Mouse (Mus musculus): ENCODE measurements around the gene Gsdma3. TPM values are rescaled to one million over a fixed set of nuclear protein-coding genes. Genes with fewer than 3 reads are reported as not detected.

Gsdma3 gene
- polyA plus RNA-seq (2015; fragmentation: Nextera tagmentation; extraction: Ambion mirVana) = not detected in 2 replicates

DNA sequence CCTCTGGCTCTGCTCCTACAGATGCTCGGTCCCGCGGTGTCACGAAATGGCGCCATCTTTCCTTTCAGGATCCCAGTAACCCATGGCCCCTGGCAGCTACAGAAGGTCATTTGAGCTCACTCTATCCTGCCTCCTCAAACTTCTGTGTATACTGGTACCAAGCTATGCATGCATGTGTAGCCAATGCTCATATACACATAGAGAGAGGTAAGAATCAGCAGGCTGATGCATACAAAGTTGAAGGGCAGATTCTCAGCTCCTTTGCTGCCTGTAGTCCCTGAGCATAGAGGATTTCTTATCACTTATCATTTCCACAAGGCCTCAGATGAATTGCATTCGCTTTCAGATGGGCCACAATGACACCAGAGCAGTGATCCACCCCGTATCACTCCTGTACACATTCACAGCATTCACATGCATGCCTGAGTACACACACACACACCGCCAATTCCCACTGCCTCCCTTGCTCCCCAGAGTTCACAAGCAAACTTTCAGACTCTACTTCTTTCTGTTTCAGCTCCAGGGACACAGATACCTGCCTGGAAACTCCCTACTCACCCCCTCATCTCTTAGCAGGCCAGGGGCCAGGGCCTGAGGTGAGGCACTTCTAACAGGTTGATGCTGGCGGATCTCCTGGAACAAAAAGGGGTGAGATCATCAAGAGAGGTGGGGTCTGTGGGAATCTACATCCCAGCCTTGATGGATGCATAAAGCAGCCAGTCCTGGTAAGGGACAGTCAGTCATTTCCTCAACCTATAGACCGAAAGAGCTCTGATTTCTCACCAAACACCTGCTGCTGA, at the start of gene Gsdma3, which contains the start of gene Gm12355:
TSS of gene Gsdma3 (plus strand) at position 750 of the 800 bp plus-strand sequence.
TSS of gene Gm12355 (minus strand) at position 51 of the 800 bp plus-strand sequence.
- no peak for ATAC-seq
- no peak within 1 kb of the TSS for H3K9ac ChIP-seq (ENCODE audit: low read depth, low read length)
- no peaks in the 10 kb centered on the region for H3K36me3 ChIP-seq (ENCODE audit: control insufficient read depth, insufficient read depth, low read length)
- WGBS = 92% methylated on average over 10 of the region's 10 CpGs
- no peak within 1 kb of the TSS for H3K4me3 ChIP-seq (ENCODE audit: low read depth, low read length)
- no peaks in the 10 kb centered on the region for H3K4me1 ChIP-seq (ENCODE audit: control insufficient read depth, insufficient read depth, low read length)
- no peaks in the 10 kb centered on the region for H3K9me3 ChIP-seq (replicated peaks; ENCODE audit: control insufficient read depth, low read length, poor library complexity, severe bottlenecking)
- 0 out of 2 replicates have a peak, but pooled peaks cover under 1% of the 10 kb centered on the region for H3K27me3 ChIP-seq (ENCODE audit: control insufficient read depth, insufficient read depth, low read depth, low read length)
- no peak within 1 kb of the TSS for H3K4me2 ChIP-seq (ENCODE audit: low read length)
- H3K27ac ChIP-seq (ENCODE audit: low read length) = no peak within 1 kb of the TSS

DNA sequence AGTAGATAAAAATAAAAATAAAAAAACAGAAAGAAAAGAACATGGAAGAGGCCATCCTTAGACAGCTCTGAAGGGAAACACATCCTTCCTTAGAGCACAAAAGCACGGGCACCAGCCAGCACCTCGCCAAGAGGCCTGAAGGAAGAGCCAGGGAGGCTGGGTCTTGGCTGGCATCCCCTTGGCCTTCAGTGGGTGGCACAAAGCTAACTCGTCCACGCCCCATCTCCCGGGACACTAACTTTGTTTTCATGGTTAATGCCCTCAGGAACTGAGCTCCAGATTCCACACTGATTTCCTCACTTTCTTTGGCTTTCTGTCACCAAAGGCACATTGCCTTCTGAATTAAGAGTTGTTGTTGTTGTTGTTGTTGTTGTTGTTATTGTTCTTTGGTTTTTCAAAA, 48.4 kb upstream of the Gsdma3 start:
- Histone ChIP-seq H3K27ac (ENCODE audit: low read length) (no peak overlapping the region), H3K4me1 (ENCODE audit: control insufficient read depth, insufficient read depth, low read length) (no peaks in the 10 kb centered on the region), H3K27me3 (ENCODE audit: control insufficient read depth, insufficient read depth, low read depth, low read length) (no peaks in the 10 kb centered on the region), H3K4me3 (ENCODE audit: low read depth, low read length) (no peak overlapping the region), H3K9me3 (replicated peaks; ENCODE audit: control insufficient read depth, low read length, poor library complexity, severe bottlenecking) (no peaks in the 10 kb centered on the region), H3K9ac (ENCODE audit: low read depth, low read length) (no peak overlapping the region), H3K4me2 (ENCODE audit: low read length) (no peak overlapping the region), H3K36me3 (ENCODE audit: control insufficient read depth, insufficient read depth, low read length) (peaks cover 9% of the 10 kb centered on the region)
- 89% methylated on average over 5 of the region's 5 CpGs for WGBS
- no peak for ATAC-seq

DNA sequence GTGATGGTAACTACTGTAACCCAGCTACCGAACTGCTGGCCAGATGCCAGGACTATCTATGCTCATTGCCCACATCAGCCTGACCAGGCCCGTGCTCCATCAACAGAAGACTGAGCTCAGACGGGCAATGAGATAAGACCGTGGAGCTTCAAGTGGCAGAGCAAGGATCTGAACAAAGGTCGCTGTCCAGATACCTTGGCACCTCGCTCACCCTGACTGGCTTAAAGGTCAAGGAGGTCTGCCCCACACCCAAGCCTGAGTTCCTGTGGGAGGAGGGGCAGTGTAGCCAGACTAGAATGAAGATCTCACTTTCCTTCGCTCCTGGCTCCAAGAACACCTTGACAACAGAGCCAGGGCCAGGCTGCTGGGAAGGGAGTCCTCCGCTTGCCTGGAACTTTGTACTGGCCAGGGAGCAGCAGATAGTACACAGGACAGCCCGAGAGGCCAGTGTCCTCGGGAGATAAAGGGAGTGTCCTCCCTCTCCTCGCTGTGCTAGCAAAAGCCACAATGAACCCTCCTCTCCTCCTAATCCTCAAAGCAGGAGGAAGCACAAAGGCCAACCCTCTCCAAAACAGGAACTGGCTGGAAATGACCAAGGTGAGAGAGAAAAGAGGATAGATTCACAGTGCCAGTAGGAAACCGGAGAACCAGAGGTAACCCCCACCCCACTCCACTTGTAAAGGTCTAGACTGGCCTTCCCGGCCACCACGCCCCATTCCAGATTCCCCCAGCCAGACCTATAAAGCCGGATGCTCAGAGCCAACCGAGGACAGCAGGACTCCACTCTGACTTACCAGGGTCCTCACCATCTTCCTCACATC, 45.6 kb upstream of the Gsdma3 start:
- 66% methylated on average over 16 of the region's 16 CpGs for WGBS
- H3K27me3 ChIP-seq (ENCODE audit: control insufficient read depth, insufficient read depth, low read depth, low read length) = no peaks in the 10 kb centered on the region
- H3K27ac ChIP-seq (ENCODE audit: low read length) = no peak overlapping the region
- H3K9me3 ChIP-seq (replicated peaks; ENCODE audit: control insufficient read depth, low read length, poor library complexity, severe bottlenecking) = no peaks in the 10 kb centered on the region
- no peak overlapping the region for H3K9ac ChIP-seq (ENCODE audit: low read depth, low read length)
- peaks cover 7% of the 10 kb centered on the region for H3K4me1 ChIP-seq (ENCODE audit: control insufficient read depth, insufficient read depth, low read length)
- H3K4me2 ChIP-seq (ENCODE audit: low read length) = no peak overlapping the region
- ATAC-seq = no peak
- H3K4me3 ChIP-seq (ENCODE audit: low read depth, low read length) = no peak overlapping the region
- H3K36me3 ChIP-seq (ENCODE audit: control insufficient read depth, insufficient read depth, low read length) = peaks cover 10% of the 10 kb centered on the region

DNA sequence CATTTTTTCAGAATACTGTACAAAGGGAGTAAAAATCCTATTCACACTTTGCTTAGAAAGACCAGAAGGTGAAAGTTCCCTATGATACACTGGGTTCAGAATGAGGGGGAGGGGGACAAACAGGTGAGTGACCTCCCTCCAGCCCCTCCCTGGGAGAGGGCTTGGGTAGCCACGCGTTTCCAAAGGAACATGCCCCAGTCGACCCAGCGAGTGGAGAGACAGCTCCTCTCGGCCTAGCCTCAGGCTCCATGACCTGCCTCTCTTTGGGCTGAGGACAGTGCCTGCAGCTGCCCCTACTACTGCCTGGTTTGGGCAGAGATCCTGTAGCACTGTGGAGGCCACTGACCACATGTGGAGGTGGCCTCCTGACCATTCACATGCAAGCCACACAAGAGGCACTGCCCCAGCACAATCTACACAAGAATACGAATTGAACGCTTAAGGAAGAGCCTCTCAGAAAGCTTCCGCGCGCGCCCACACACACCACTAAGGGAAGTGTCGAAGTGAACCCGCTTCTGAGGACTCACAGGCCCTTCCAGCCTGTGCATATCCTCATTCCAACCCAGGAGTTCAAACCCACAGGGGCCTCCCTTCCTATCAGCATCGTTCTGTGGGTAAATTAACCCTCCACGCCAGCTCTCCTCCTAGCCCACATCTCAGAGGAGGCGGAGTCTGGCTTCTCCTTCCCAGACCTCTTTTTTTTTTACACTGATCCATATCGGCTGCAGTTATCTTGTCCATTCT, 44.7 kb upstream of the Gsdma3 start:
- Histone ChIP-seq H3K9me3 (replicated peaks; ENCODE audit: control insufficient read depth, low read length, poor library complexity, severe bottlenecking) (no peaks in the 10 kb centered on the region), H3K36me3 (ENCODE audit: control insufficient read depth, insufficient read depth, low read length) (peaks cover 10% of the 10 kb centered on the region), H3K4me2 (ENCODE audit: low read length) (no peak overlapping the region), H3K9ac (ENCODE audit: low read depth, low read length) (no peak overlapping the region), H3K4me1 (ENCODE audit: control insufficient read depth, insufficient read depth, low read length) (peaks cover 17% of the 10 kb centered on the region), H3K27me3 (ENCODE audit: control insufficient read depth, insufficient read depth, low read depth, low read length) (no peaks in the 10 kb centered on the region), H3K4me3 (ENCODE audit: low read depth, low read length) (no peak overlapping the region), H3K27ac (ENCODE audit: low read length) (no peak overlapping the region)
- 66% methylated on average over 17 of the region's 17 CpGs for WGBS
- ATAC-seq = no peak

DNA sequence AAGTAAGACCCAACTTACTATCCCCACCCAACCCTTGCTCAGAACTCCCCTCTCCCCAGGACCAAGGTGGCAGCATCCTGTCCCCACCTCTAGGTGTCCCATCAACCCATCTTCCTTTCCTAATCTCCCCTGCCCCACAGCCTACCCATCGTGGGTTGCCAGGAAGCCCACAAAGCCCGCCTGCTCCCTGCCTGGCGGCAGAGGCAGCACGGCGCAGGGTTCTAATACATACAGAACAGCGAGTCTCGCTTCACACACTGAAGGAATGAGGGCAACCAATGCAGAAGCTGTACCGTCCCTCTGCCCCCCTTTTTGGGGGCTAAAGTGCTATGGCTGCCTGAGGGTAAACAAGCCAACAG, 44.2 kb upstream of the Gsdma3 start:
- Histone ChIP-seq H3K4me3 (ENCODE audit: low read depth, low read length) (no peak overlapping the region), H3K9ac (ENCODE audit: low read depth, low read length) (no peak overlapping the region), H3K27me3 (ENCODE audit: control insufficient read depth, insufficient read depth, low read depth, low read length) (no peaks in the 10 kb centered on the region), H3K4me2 (ENCODE audit: low read length) (no peak overlapping the region), H3K27ac (ENCODE audit: low read length) (no peak overlapping the region), H3K4me1 (ENCODE audit: control insufficient read depth, insufficient read depth, low read length) (peaks cover 17% of the 10 kb centered on the region), H3K9me3 (replicated peaks; ENCODE audit: control insufficient read depth, low read length, poor library complexity, severe bottlenecking) (no peaks in the 10 kb centered on the region), H3K36me3 (ENCODE audit: control insufficient read depth, insufficient read depth, low read length) (peaks cover 10% of the 10 kb centered on the region)
- 85% methylated on average over 8 of the region's 8 CpGs for WGBS
- ATAC-seq = no peak

DNA sequence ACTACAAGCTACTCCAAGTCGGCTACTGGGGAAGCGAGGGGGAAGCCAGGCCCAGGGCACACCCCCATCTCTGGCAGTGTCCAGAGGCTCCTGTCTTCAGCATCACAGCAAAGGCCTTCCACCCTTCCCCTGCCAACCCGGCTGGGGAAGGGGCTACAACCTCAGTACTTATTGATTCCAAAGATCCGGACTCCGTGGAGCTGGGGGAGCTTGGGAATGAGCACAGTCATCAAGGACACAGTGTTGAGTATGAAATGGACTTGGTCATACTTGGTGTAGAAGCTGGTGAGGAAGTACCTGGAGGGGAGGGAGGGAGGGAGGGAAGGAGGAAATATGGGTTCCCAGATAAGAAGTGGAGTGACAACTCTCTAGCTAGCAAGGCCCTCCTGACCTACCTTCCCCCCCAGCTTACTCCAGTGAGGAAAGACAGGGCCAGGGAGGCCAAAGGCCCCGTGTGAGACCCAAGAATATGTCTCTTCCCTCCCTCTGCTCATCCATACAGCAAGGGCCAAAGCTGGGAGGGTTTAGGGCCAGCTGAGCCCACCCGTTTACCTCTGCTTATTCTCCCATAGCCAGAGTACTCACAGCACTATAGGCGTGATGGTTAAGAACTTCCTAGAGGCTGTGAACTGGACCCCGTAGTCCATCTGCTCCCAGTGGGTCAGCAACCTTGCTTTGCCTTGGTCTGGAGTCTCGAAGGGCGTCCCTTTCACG, 43.5 kb upstream of the Gsdma3 start:
- Histone ChIP-seq H3K9ac (ENCODE audit: low read depth, low read length) (no peak overlapping the region), H3K4me3 (ENCODE audit: low read depth, low read length) (no peak overlapping the region), H3K36me3 (ENCODE audit: control insufficient read depth, insufficient read depth, low read length) (peaks cover 10% of the 10 kb centered on the region), H3K4me2 (ENCODE audit: low read length) (no peak overlapping the region), H3K4me1 (ENCODE audit: control insufficient read depth, insufficient read depth, low read length) (peaks cover 20% of the 10 kb centered on the region), H3K27ac (ENCODE audit: low read length) (no peak overlapping the region), H3K27me3 (ENCODE audit: control insufficient read depth, insufficient read depth, low read depth, low read length) (no peaks in the 10 kb centered on the region), H3K9me3 (replicated peaks; ENCODE audit: control insufficient read depth, low read length, poor library complexity, severe bottlenecking) (no peaks in the 10 kb centered on the region)
- ATAC-seq = no peak
- 91% methylated on average over 12 of the region's 12 CpGs for WGBS

DNA sequence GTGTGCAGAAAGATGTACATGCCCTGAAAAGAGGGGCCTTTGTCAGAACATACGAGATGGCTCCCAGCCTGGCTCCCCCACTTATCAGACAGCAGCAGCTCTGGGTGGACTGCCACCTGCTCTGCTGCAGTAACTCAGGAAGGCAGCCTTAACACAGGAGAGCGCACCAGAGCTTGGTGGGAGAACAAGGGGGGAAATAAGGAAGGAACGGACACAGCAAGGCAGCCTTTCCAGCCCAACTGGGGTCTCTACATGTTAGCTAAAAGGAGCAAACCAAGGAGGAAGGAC, 43.0 kb upstream of the Gsdma3 start:
- no peaks in the 10 kb centered on the region for H3K27me3 ChIP-seq (ENCODE audit: control insufficient read depth, insufficient read depth, low read depth, low read length)
- peaks cover 10% of the 10 kb centered on the region for H3K36me3 ChIP-seq (ENCODE audit: control insufficient read depth, insufficient read depth, low read length)
- ATAC-seq = no peak
- no peak overlapping the region for H3K27ac ChIP-seq (ENCODE audit: low read length)
- no peak overlapping the region for H3K4me3 ChIP-seq (ENCODE audit: low read depth, low read length)
- no peak overlapping the region for H3K9ac ChIP-seq (ENCODE audit: low read depth, low read length)
- H3K4me1 ChIP-seq (ENCODE audit: control insufficient read depth, insufficient read depth, low read length) = peaks cover 25% of the 10 kb centered on the region
- 91% methylated on average over 3 of the region's 3 CpGs for WGBS
- H3K4me2 ChIP-seq (ENCODE audit: low read length) = no peak overlapping the region
- no peaks in the 10 kb centered on the region for H3K9me3 ChIP-seq (replicated peaks; ENCODE audit: control insufficient read depth, low read length, poor library complexity, severe bottlenecking)

DNA sequence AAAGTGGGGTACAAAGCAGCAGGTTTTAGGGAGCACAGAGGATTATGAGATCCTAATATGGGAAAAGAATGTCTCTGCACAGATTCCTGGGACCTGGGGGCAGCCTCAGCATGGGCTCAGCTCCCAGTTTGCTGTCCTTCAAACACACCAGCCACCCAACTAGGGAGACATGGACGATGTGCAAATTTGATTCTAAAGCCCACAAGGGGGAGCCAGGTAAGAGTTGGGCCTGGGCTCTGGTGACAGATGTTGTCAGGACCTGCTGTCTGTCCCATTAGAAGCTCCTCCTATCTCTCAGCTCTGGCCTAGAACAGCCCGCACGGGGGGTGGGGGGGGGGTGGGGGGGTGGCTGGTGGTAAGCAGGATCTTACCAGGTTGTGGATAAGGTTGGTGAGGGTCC, 42.6 kb upstream of the Gsdma3 start:
- Histone ChIP-seq H3K27me3 (ENCODE audit: control insufficient read depth, insufficient read depth, low read depth, low read length) (no peaks in the 10 kb centered on the region), H3K4me1 (ENCODE audit: control insufficient read depth, insufficient read depth, low read length) (peaks cover 27% of the 10 kb centered on the region), H3K36me3 (ENCODE audit: control insufficient read depth, insufficient read depth, low read length) (peaks cover 10% of the 10 kb centered on the region), H3K9me3 (replicated peaks; ENCODE audit: control insufficient read depth, low read length, poor library complexity, severe bottlenecking) (no peaks in the 10 kb centered on the region), H3K27ac (ENCODE audit: low read length) (no peak overlapping the region), H3K4me2 (ENCODE audit: low read length) (no peak overlapping the region), H3K9ac (ENCODE audit: low read depth, low read length) (no peak overlapping the region), H3K4me3 (ENCODE audit: low read depth, low read length) (no peak overlapping the region)
- no peak for ATAC-seq
- 33% methylated on average over 3 of the region's 3 CpGs for WGBS
